Mouse (Mus musculus) kidney, adult 2 months (tissue): ENCODE results near the gene Cacna2d1. TPM values are rescaled to one million over a fixed set of nuclear protein-coding genes. Genes with fewer than 3 reads are reported as not detected.

Experiments
- DNase-seq: peaks from one replicate; pipeline ENCODE4 v3.0.0; 2021
- H3K27ac ChIP-seq: fragments of 200-500 bp; 2 replicates; pipeline ENCODE4 v1.5.1; 2012; ENCODE audit warnings: low read depth, low read length, control low read depth, inconsistent platforms; ENCODE audit not compliant: insufficient read depth
- H3K27me3 ChIP-seq: fragments of 200-500 bp; replicated peaks from 2 replicates; pipeline ENCODE4 v1.6.1; 2012; ENCODE audit warnings: mild to moderate bottlenecking, moderate library complexity, low read length, inconsistent platforms; ENCODE audit not compliant: control insufficient read depth, insufficient read depth
- H3K36me3 ChIP-seq: fragments of 200-500 bp; 2 replicates; pipeline ENCODE4 v1.6.1; 2012; ENCODE audit warnings: mild to moderate bottlenecking, moderate library complexity, low read length, inconsistent platforms; ENCODE audit not compliant: control insufficient read depth, insufficient read depth
- H3K4me1 ChIP-seq: fragments of 200-500 bp; 2 replicates; pipeline ENCODE4 v1.6.1; 2011; ENCODE audit warnings: low read length; ENCODE audit not compliant: control insufficient read depth, insufficient read depth
- H3K4me3 ChIP-seq: fragments of 200-500 bp; 2 replicates; pipeline ENCODE4 v1.5.1; 2011; ENCODE audit warnings: mild to moderate bottlenecking, low read depth, low read length, control low read depth; ENCODE audit not compliant: insufficient read depth
- CTCF ChIP-seq: fragments of 200-500 bp; conservative IDR thresholded peaks from 2 replicates; pipeline ENCODE4 v1.5.1; 2011; ENCODE audit warnings: low read depth, mild to moderate bottlenecking, control low read depth, low read length, moderate library complexity, mixed read lengths; ENCODE audit not compliant: insufficient read depth, insufficient read length
- POLR2A ChIP-seq: fragments of 200-500 bp; IDR thresholded peaks from one replicate; pipeline ENCODE4 v1.6.1; 2011; ENCODE audit warnings: low read depth, low read length, control low read depth
- WGBS: fragments of 180-500 bp; shearing (Covaris S2); methylation state at CpG from one replicate; pipeline ENCODE4 v1.1.7; 2018; 5-methylcytosine and 5-hydroxymethylcytosine counted together
- polyA plus RNA-seq: library from polyadenylated mRNA; depleted of rRNA; stranded (reverse); fragments of >200 nt; gene quantifications from 2 replicates; pipeline ENCODE4 v1.2.3, GENCODE M21; 2012

Gene Cacna2d1
- polyA plus RNA-seq, 1 experiment = 1.8 TPM

- WGBS = 45% methylated on average over 2 of the region's 2 CpGs
- Histone ChIP-seq H3K4me3 (no peak overlapping the region), H3K4me1 (no peaks in the 10 kb centered on the region), H3K27me3 (no peaks in the 10 kb centered on the region), H3K36me3 (no peaks in the 10 kb centered on the region), H3K27ac (no peak overlapping the region)
- no peak for DNase-seq
- TF ChIP-seq POLR2A (no peak), CTCF (no peak)
Measured at GRCm38 (mm10) chr5:16199816-16200215, 265.3 kb downstream of the Cacna2d1 start.

DNA sequence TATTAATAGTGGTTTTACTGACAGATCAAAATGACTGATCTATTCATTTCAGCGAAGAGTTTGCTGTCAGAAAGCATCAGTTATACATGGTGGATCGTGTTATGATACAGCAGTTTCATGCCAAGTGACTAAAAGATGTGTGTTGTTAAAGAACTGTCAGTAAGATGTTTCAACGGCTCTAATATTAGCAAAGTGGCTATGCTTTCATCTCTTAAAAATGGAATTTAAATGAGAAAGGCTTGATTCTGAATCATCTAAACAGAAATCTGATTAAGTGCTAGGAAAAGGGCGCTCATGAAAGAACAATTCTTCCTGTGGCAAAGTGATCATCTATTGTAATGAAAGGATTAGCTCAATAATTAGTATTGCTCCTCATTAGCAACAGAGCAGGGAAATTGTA lies 287.5 kb downstream of the Cacna2d1 start:
- no peak for DNase-seq
- no peak overlapping the region for H3K27ac ChIP-seq
- TF ChIP-seq POLR2A = no peak
- TF ChIP-seq CTCF = no peak
- no peaks in the 10 kb centered on the region for H3K4me1 ChIP-seq
- H3K36me3 ChIP-seq = no peaks in the 10 kb centered on the region
- H3K4me3 ChIP-seq = no peak overlapping the region
- no peaks in the 10 kb centered on the region for H3K27me3 ChIP-seq
- WGBS = 84% methylated on average over 4 of the region's 4 CpGs

- Histone ChIP-seq H3K4me1 (no peaks in the 10 kb centered on the region), H3K36me3 (no peaks in the 10 kb centered on the region), H3K4me3 (no peak overlapping the region), H3K27ac (no peak overlapping the region), H3K27me3 (no peaks in the 10 kb centered on the region)
- 73% methylated on average over 2 of the region's 2 CpGs for WGBS
- no peak for TF ChIP-seq POLR2A
- no peak for TF ChIP-seq CTCF
- DNase-seq = no peak
Measured at GRCm38 (mm10) chr5:16225359-16225758, 290.9 kb downstream of the Cacna2d1 start.

DNA sequence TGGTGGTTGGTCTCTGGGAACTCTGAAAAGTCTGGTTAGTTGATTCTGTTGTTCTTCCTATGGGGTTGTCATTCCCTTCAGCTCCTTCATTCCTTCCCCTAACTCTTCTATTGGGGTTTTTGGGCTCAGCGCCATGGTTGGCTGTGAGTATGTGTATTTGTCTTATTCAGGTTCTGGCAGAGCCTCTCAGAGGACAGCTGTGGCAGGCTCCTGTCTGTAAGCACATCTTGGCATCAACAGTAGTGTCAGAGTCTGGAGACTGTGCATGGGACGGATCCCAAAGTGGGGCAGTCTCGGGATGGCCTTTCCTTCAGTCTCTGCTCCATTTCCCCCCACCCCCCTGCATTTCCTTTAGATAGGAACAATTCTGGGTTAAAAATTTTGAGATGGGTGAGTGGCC lies 294.9 kb downstream of the Cacna2d1 start:
- Histone ChIP-seq H3K27ac (no peak overlapping the region), H3K4me3 (no peak overlapping the region), H3K27me3 (no peaks in the 10 kb centered on the region), H3K36me3 (no peaks in the 10 kb centered on the region), H3K4me1 (no peaks in the 10 kb centered on the region)
- no peak for DNase-seq
- TF ChIP-seq CTCF (no peak), POLR2A (no peak)
- WGBS = 95% methylated on average over 3 of the region's 3 CpGs

DNA sequence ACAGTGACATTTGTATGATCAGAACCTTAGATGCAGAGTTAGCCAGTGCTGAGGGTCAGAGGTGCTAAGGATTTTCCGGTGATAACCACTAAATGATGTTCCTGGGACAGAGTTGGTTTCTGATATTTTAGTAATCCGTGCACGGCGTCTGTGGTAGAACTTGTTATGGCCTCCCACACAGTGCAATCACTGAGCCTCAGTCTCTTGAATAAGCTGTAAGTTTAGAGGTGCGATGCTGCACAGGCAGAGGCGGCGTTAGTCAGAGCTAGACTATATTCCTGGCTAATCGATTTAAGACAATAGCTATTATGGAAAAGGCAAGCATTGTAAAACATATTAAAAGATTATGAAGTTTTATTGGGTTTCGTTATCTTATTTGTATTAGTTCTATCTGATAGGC lies 297.0 kb downstream of the Cacna2d1 start:
- 88% methylated on average over 9 of the region's 9 CpGs for WGBS

DNA sequence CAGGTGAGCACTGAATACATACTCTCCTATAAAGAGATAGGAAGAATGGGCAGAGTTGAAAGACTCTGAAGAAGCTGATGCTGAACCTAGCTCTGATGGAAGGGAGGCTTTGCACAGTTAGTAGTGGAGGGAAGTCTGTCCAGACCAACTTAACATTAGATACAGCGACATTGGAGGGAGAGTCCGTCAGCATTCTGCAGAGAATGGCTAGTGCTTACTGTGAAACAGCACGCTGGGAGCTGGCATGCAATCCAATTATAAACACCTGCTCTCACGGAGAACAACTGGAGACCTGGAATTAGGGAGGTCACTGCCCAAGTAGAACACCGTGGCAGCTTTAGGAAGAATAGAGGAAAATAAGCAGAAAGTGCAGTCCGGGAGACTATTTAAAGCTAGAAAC lies 300.4 kb downstream of the Cacna2d1 start:
- H3K27ac ChIP-seq = no peak overlapping the region
- no peaks in the 10 kb centered on the region for H3K4me1 ChIP-seq
- 65% methylated on average over 6 of the region's 6 CpGs for WGBS
- H3K4me3 ChIP-seq = no peak overlapping the region
- H3K36me3 ChIP-seq = no peaks in the 10 kb centered on the region
- TF ChIP-seq POLR2A = no peak
- no peak for TF ChIP-seq CTCF
- H3K27me3 ChIP-seq = no peaks in the 10 kb centered on the region
- DNase-seq = no peak

More for the DNA sequence above, 297.0 kb downstream of the Cacna2d1 start:
- Histone ChIP-seq H3K4me1 (no peaks in the 10 kb centered on the region), H3K4me3 (no peak overlapping the region), H3K27me3 (no peaks in the 10 kb centered on the region), H3K27ac (no peak overlapping the region), H3K36me3 (no peaks in the 10 kb centered on the region)
- DNase-seq = no peak
- no peak for TF ChIP-seq POLR2A

- no peaks in the 10 kb centered on the region for H3K4me1 ChIP-seq
- H3K36me3 ChIP-seq = no peaks in the 10 kb centered on the region
- no peak overlapping the region for H3K4me3 ChIP-seq
- no peak overlapping the region for H3K27ac ChIP-seq
- TF ChIP-seq CTCF = no peak
- no peak for TF ChIP-seq POLR2A
- WGBS = 79% methylated on average over 2 of the region's 2 CpGs
- H3K27me3 ChIP-seq = no peaks in the 10 kb centered on the region
- DNase-seq = no peak
Measured at GRCm38 (mm10) chr5:16235864-16236263, 301.4 kb downstream of the Cacna2d1 start.

GRCm38 (mm10) chr5:16236608-16237007 lies 302.1 kb downstream of the Cacna2d1 start:
- no peak overlapping the region for H3K27ac ChIP-seq
- WGBS = 87% methylated on average over 4 of the region's 4 CpGs

More at GRCm38 (mm10) chr5:16236608-16237007, 302.1 kb downstream of the Cacna2d1 start:
- TF ChIP-seq POLR2A (no peak), CTCF (no peak)
- Histone ChIP-seq H3K4me3 (no peak overlapping the region), H3K27me3 (no peaks in the 10 kb centered on the region), H3K36me3 (no peaks in the 10 kb centered on the region), H3K4me1 (no peaks in the 10 kb centered on the region)
- DNase-seq = no peak
